Mouse (Mus musculus): ENCODE results near the gene Kcnk7.

Kcnk7 gene

DNA sequence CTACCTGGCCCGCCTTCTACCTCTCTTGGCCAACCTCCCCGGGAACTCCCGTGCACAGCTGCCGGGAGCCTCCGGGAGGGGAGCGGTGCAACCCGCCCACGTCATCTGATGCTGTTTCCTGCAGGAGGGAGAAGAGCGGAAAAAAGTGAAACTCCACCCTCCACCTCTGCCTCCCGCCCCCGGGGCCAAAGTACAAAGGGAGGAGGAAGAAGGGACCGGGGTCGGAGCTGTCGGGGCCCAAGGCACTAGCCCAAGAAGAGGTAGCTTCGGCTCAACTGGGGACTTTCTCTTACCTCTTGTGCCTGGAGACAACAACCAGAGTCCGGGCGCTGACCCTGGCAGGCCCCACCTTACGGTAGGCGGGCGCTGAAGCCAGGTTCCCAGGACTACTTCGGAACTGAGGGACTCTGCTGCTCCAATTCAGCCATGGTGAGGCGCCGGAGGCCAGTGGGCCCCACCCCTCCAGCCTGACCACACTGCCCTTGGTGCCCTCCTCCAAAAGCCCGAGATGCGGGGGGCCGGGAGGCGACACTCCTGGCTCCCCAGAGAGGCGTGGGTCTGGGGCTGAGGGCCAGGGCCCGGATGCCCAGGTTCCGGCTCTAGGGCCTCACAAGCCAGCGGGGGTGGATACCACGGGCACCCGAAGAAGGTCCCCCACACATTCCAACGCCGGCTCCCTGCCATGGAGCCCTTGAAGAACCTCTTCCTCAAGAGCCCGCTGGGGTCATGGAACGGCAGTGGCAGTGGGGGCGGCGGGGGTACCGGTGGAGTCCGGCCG, 14.4 kb upstream of the Kcnk7 start:
- peak; percentile 93 for DNase-seq (ENCODE audit: low spot score in 2 of 2)

DNA sequence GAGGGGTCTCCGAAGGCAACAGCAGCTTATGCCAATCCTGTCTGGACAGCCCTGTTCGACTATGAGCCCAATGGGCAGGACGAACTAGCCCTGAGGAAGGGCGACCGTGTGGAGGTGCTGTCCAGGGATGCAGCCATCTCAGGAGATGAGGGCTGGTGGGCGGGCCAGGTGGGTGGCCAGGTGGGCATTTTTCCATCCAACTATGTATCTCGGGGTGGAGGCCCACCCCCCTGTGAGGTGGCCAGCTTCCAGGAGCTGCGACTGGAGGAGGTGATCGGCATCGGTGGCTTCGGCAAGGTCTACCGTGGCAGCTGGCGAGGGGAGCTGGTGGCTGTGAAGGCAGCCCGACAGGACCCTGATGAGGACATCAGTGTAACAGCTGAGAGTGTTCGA, 13.8 kb upstream of the Kcnk7 start:
- no peak for DNase-seq (ENCODE audit: low spot score in 2 of 2)

- DNase-seq (ENCODE audit: low spot score in 2 of 2), result no peak
Measured at GRCm38 (mm10) chr19:5691601-5692000, 12.6 kb upstream of the Kcnk7 start.

DNA sequence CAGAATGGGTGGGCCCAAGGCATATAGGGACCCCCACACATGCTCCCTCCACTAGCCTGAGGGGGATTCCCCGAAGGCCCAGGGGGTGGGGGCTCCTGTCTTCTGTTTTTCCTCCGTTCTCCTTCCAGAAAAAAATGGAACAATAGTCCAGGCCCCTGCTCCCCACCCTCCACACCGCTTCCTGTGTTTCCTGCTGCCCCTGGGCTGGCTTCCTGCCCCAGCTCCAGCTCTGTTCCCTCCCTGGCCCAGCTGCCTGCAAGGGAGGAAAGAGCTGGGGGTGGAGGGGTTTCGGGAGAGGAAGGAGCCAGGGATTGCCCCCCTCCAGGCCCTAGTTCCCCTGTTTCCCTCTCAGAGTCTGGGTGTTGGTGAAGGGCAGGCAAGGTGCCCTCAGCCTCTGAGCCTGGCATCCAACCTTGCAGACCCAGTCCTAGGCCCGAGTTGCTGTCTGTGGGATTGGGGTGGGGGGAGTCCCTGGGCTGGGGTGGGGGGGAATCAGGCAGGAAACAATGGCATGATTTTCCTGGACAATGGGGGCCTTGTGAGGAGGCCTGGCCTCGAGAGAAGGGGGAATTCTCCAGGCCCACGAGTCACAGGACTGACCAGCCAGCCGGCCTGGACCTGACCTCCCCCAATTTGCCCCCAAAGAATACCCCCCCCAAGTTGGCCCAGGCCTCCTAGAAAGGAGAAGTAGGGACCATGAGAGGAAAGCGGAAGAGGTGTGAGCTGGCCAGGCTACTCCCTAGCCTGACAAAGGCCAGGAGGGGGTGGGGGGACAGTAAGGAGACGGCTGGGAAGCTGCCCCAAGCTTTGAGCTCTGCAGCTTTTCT, 11.9 kb upstream of the Kcnk7 start:
- DNase-seq (ENCODE audit: low spot score in 2 of 2), result no peak

DNA sequence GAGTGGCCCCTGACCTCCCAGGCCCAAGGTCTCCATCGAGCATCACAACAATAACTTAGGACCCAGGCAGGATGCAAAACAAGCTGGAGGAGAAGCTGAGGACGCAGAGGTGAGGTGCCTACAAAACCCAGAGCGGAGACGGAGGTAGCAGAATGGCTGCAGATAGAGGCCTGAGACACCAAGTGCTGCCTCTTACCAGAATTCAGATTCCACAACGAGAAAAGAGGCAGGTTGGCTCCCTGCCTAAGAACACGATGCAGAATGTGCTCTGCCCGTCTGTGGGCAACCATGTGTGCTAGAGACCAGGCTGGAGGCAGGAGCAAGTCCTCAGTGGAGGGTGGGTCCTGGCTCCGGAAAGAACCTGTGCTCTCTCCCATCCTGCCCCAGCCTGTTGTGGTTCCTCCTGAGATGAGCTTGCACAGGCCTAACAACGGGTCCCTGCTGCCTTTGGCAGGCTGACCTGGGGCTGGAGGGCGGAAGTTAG, 11.2 kb upstream of the Kcnk7 start:
- no peak for DNase-seq (ENCODE audit: low spot score in 2 of 2)

DNA sequence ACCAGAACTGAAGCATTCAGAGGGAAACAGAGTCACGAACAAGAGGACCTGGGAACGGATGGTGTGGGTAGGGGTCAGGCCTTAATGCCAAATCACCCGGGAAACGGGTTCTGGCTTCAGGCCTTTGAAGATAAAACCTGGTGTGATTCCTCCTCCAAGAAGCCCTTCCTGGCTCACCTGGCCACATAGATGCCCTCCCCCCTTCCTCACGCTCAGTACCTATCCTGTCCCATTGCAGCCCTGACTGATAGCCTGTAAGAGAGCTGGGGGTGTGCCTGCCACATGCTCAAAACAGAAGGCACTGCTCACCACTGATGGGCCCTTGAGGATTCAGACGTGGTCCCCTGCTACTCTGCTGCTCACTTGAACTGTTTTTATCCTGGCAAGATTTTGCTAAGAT, 10.4 kb upstream of the Kcnk7 start:
- DNase-seq (ENCODE audit: low spot score in 2 of 2), result no peak

DNA sequence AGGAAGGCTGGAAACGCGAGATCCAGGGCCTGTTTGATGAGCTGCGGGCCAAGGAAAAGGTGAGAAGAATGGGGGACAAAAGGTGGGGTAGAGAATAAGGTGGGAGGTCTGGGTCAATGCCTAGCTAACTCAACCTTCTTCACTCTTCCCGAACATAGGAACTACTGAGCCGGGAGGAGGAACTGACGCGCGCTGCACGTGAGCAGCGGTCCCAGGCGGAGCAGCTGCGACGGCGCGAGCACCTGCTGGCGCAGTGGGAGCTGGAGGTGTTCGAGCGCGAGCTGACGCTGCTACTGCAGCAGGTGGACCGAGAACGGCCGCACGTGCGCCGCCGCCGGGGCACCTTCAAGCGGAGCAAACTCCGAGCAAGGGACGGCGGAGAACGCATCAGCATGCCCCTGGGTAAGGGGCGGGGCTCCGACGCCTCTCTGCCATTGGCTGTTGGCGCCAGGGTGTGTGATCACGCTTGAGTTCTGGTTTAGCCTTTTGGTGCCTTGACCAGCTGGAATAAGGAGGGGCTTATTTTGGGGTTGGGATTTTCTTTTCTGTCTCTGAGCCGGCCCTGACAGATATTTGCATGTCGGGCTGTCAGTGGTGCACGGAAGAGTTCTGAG, 8.2 kb upstream of the Kcnk7 start:
- DNase-seq (ENCODE audit: low spot score in 2 of 2), result no peak

DNA sequence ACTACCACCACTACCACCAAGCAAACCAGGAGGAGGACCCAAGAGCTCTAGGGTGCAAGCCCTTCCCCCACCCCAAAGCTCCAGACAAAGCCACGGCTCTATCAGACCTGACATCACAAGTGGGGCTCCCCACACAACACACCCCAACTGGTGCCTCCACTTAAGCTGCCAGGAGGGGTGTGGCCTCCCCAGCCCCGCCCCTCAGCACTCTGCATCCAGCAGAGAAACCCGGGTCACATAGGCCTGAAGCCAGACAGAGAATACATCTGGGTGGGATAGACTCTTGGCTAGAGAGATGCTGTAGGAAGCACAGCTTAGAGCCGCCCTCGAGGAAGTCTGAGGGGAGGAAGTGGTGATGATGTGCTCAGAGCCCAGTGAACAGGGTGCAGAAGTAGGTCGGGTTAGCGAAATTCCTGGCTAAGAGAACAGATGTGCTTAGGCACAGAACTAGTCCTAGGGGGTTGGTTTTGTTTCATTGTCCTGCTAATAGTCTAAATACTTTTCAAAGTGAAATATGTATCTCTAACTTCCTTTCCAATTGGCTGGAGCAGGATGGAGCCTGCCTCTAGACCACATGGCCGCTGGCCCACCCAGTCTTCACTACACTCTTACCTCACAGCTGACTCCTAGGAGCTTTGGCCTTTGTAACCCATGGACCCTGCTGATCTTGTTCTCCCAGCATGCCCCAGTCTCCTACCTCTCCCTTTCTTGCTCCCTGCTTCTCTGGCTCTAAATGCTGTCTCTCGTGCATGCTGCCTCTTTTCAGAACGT, 819 bp downstream of the Kcnk7 start:
- DNase-seq (ENCODE audit: low spot score in 2 of 2), result peak in 1 of 2 experiments; percentile 50

DNA sequence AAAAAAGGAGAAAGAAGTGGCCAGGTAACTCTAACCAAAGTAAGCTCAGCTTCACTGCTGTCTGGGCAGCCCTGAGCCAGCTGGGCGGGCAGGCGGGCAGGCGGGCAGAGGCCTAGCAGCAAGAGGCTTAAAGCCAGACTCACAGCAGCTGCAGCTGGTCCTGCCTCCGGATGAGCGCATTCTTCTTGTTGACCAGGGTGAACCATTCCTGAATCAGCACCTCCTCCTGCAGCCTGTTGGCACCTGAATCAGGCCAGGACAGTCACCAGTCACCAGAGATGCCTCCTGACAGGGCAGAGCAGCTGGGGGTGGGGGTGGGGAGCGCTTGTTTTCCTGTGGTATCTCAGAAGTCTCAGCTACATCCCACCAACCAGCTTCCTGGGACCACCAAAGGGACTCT, 5.9 kb downstream of the Kcnk7 start:
- no peak for DNase-seq (ENCODE audit: low spot score in 2 of 2)

GRCm38 (mm10) chr19:5710581-5710980, 6.4 kb downstream of the Kcnk7 start:
- DNase-seq (ENCODE audit: low spot score in 2 of 2), result no peak

DNA sequence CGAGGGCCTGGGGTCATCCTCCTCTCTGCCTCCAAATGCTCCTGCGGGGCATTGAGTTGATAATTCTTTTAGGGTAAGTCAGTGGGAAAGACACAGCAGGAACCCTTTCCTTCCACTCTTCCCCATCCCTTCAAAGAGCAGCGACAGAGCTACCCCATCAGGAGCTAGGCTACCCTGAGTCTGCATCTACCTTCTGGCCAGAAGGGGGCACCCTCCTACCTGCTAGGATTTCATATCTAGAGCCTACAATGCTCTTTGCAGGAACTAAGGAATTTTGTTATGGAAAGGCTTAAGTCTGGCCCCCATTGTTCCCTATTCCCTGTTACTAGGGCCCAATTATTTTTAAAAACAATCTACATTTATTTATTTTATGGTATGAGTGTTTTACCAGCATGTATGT, 7.1 kb downstream of the Kcnk7 start:
- peak; percentile 54 to 67 for DNase-seq (ENCODE audit: low spot score in 2 of 2)

DNA sequence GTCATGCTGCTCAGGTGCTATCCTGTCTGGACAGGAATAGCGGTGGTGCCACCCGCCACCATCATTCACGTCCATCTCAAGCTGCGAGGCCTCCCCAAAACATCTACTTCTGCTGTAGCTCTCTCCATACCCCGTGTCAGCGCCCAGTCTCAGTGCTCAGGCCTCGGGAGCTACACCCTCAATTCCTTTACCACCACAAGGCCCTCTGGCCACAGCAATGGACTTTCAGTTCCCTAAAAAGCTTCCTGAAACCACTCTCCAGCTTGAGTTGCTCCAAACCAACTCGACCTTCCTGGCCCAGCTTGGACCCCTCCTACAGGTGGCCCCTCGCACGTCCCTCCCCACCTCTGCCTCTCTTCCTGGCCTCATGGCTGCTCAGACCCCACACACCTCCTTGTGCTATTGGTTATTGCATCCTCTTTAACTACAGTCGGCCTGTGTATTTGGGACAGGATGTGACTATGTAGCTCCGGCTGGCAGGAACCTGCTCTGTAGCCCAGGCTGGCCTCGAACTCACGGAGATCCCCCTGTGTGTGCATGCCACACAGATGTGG, 7.8 kb downstream of the Kcnk7 start:
- peak; percentile 56 to 57 for DNase-seq (ENCODE audit: low spot score in 2 of 2)

- DNase-seq (ENCODE audit: low spot score in 2 of 2), result no peak
Measured at GRCm38 (mm10) chr19:5713255-5713654, 9.1 kb downstream of the Kcnk7 start.

GRCm38 (mm10) chr19:5713730-5714129, 9.6 kb downstream of the Kcnk7 start:
- peak in 1 of 2 experiments; percentile 45 for DNase-seq (ENCODE audit: low spot score in 2 of 2)

GRCm38 (mm10) chr19:5715793-5716688, 11.9 kb downstream of the Kcnk7 start:
- peak; percentile 50 to 67 for DNase-seq (ENCODE audit: low spot score in 2 of 2)

- no peak for DNase-seq (ENCODE audit: low spot score in 2 of 2)
Measured at GRCm38 (mm10) chr19:5716955-5717354, 12.8 kb downstream of the Kcnk7 start.

- no peak for DNase-seq (ENCODE audit: low spot score in 2 of 2)
Measured at GRCm38 (mm10) chr19:5721233-5721632, 17.1 kb downstream of the Kcnk7 start.

DNA sequence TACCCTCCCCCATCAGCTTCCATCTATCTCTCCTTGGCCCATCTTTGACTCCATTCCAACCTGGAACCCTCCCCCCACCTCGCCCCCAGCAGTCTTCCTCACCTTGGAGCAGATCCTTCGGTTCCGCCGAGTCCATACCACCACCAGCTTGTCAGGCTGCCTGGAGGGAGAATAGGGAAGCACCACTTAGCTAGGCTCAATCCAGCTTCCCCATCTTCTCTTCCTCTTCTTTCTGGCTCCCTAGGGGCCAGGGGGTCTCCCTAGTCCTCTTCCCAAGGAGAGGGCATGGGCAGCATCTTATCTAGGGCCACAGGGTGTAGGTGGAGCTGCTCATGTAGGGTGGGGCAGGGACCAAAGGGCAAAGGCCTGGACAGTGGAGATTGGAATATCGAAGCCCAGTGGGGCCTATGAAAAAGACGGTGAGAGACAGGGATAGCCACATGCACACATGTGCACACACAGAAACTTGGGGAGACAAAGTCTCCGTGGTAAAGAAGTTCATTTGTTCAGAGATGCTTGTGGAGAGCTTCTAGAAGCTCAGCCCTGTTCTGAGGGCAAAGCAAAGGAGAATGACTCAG, 18.8 kb downstream of the Kcnk7 start:
- DNase-seq (ENCODE audit: low spot score in 2 of 2), result peak; percentile 48 to 67

DNA sequence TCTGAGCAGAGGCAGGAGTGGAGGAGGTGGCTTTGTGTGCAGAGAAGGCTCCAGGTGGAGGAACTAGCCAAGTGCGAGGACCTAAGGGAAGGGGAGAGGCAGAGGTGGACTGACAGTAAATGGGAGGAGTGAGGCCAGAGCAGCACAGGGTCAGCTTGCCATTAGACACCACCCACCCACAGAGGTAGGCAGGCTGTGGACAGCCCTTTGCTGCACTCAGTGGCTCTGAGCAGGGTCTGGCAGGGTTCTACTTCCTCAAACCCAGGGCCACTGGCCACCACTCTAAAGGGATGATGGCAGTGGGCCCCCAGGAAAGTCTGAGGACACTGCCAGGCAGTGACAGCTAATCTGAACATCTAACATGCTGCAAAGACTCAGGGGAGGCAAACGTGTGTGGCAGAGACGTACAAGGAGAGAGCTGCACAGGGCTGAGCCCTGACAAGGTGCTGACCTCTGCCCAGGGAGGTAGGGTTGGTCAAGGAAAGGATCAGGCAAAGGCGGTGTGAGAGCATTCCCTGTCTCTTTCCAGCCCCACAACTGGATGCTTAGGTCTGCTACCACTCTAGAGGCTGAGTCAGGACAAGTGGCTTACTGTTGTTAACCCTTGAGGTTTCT, 19.9 kb downstream of the Kcnk7 start:
- no peak for DNase-seq (ENCODE audit: low spot score in 2 of 2)

All from spleen, postnatal 36 days (tissue).